Mouse (Mus musculus) CH12.LX (cell line): Measurements from ENCODE around the gene Mt3. TPM values are rescaled to one million over a fixed set of nuclear protein-coding genes. Genes with fewer than 3 reads are reported as not detected.

Experiments used
- CHD1 ChIP-seq: IDR thresholded peaks from 2 replicates; pipeline ENCODE4 v1.6.1; 2012; ENCODE audit warnings: low read depth, low read length, improper control_type of control experiment, inconsistent platforms
- ELF1 ChIP-seq: IDR thresholded peaks from 2 replicates; pipeline ENCODE4 v1.6.1; 2014; ENCODE audit warnings: low read depth, mild to moderate bottlenecking, inconsistent platforms, low read length, improper control_type of control experiment
- EP300 ChIP-seq: IDR thresholded peaks from 2 replicates; pipeline ENCODE4 v1.6.1; 2011; ENCODE audit warnings: low read length, improper control_type of control experiment
- HCFC1 ChIP-seq: IDR thresholded peaks from 2 replicates; pipeline ENCODE4 v1.6.1; 2012; ENCODE audit warnings: low read depth, mild to moderate bottlenecking, inconsistent platforms, low read length, improper control_type of control experiment
- JUN ChIP-seq: IDR thresholded peaks from 2 replicates; pipeline ENCODE4 v1.6.1; 2011; ENCODE audit warnings: low read depth, mild to moderate bottlenecking, low read length, improper control_type of control experiment, moderate library complexity; ENCODE audit not compliant: insufficient read depth
- MAFK ChIP-seq: IDR thresholded peaks from 2 replicates; pipeline ENCODE4 v1.6.1; 2011; ENCODE audit warnings: low read length, improper control_type of control experiment; ENCODE audit not compliant: insufficient replicate concordance
- MAZ ChIP-seq: IDR thresholded peaks from 2 replicates; pipeline ENCODE4 v1.6.1; 2012; ENCODE audit warnings: low read depth, mild to moderate bottlenecking, inconsistent platforms, low read length, improper control_type of control experiment, moderate library complexity
- NELFE ChIP-seq: IDR thresholded peaks from 2 replicates; pipeline ENCODE4 v1.6.1; 2011; ENCODE audit warnings: low read depth, low read length, improper control_type of control experiment
- RAD21 ChIP-seq: IDR thresholded peaks from 2 replicates; pipeline ENCODE4 v1.6.1; 2011; ENCODE audit warnings: low read depth, mild to moderate bottlenecking, low read length, improper control_type of control experiment, moderate library complexity
- SIN3A ChIP-seq: IDR thresholded peaks from 2 replicates; pipeline ENCODE4 v1.6.1; 2012; ENCODE audit warnings: low read length, improper control_type of control experiment, inconsistent platforms
- TBP ChIP-seq: conservative IDR thresholded peaks from 2 replicates; pipeline ENCODE4 v1.6.1; 2011; ENCODE audit warnings: low read depth, low read length, improper control_type of control experiment
- USF1 ChIP-seq: IDR thresholded peaks from 2 replicates; pipeline ENCODE4 v1.6.1; 2014; ENCODE audit warnings: low read depth, mild to moderate bottlenecking, inconsistent platforms, low read length, improper control_type of control experiment
- polyA plus RNA-seq: library from polyadenylated mRNA; unstranded; fragments of >175 nt; gene quantifications from 2 replicates; pipeline ENCODE4 v1.2.1, GENCODE M21; 2012; ENCODE audit warnings: low read depth; ENCODE audit not compliant: insufficient read length
- total RNA-seq, 2 experiments: library from RNA; depleted of rRNA; stranded (reverse); fragments of 300-350 nt in 1 of 2; fragments of >200 nt in 1 of 2; gene quantifications; 2 replicates each; pipeline ENCODE4 v1.2.3; 2012 to 2014

Gene Mt3
- total and polyA plus RNA-seq, 3 experiments = 1.9 to 20.6 TPM; not detected in 1

- TF ChIP-seq NELFE (peak; percentile 18; the same call in 1 of the 2 replicates), MAFK (no peak), MAZ (no peak), EP300 (no peak), ELF1 (no peak), USF1 (no peak), SIN3A (no peak), CHD1 (no peak), HCFC1 (no peak), TBP (no peak), RAD21 (peak; percentile 99), JUN (no peak)
- TF ChIP-seq, all 38 proteins: peak for 5
Measured at GRCm38 (mm10) chr8:94199202-94199869, 46.9 kb downstream of the Mt3 start (continued).

Other genes with a start within 250 kb of the Mt3 start
- gene Amfr, start 139.8 kb upstream of the Mt3 start, total RNA-seq (2012; rRNA removed) = 101 and 126 TPM in 2 replicates
- 79.9 and 102 TPM in 2 replicates for gene Amfr, start 139.8 kb upstream of the Mt3 start, total RNA-seq (2014; rRNA removed)
- gene Amfr, start 139.8 kb upstream of the Mt3 start, polyA plus RNA-seq = 71.0 and 86.7 TPM in 2 replicates
- gene Nudt21, start 115.6 kb upstream of the Mt3 start, total RNA-seq (2012; rRNA removed) = 138 and 142 TPM in 2 replicates
- gene Nudt21, start 115.6 kb upstream of the Mt3 start, total RNA-seq (2014; rRNA removed) = 247 and 282 TPM in 2 replicates
- gene Nudt21, start 115.6 kb upstream of the Mt3 start, polyA plus RNA-seq = 78.3 and 91.0 TPM in 2 replicates
- gene Ogfod1, start 115.4 kb upstream of the Mt3 start, total RNA-seq (2012; rRNA removed) = 16.6 and 20.1 TPM in 2 replicates
- 23.4 and 26.9 TPM in 2 replicates for gene Ogfod1, start 115.4 kb upstream of the Mt3 start, total RNA-seq (2014; rRNA removed)
- 30.5 and 31.9 TPM in 2 replicates for gene Ogfod1, start 115.4 kb upstream of the Mt3 start, polyA plus RNA-seq
- gene Bbs2, start 53.7 kb upstream of the Mt3 start, total RNA-seq (2012; rRNA removed) = 7.3 and 10.0 TPM in 2 replicates
- gene Bbs2, start 53.7 kb upstream of the Mt3 start, total RNA-seq (2014; rRNA removed) = 10.4 and 13.0 TPM in 2 replicates
- gene Bbs2, start 53.7 kb upstream of the Mt3 start, polyA plus RNA-seq = 12.0 and 13.1 TPM in 2 replicates
- gene Mt4, start 15.4 kb upstream of the Mt3 start, total RNA-seq (2012; rRNA removed) = not detected in 2 replicates
- not detected in 2 replicates for gene Mt4, start 15.4 kb upstream of the Mt3 start, total RNA-seq (2014; rRNA removed)
- not detected in 2 replicates for gene Mt4, start 15.4 kb upstream of the Mt3 start, polyA plus RNA-seq
- gene Mt2, start 20.1 kb downstream of the Mt3 start, total RNA-seq (2012; rRNA removed) = 109 and 212 TPM in 2 replicates
- 4.1 and 4.3 TPM in 2 replicates for gene Mt2, start 20.1 kb downstream of the Mt3 start, total RNA-seq (2014; rRNA removed)
- gene Mt2, start 20.1 kb downstream of the Mt3 start, polyA plus RNA-seq = 49.4 and 54.4 TPM in 2 replicates
- gene Mt1, start 26.5 kb downstream of the Mt3 start, total RNA-seq (2012; rRNA removed) = 174 and 239 TPM in 2 replicates
- 13.6 and 19.9 TPM in 2 replicates for gene Mt1, start 26.5 kb downstream of the Mt3 start, total RNA-seq (2014; rRNA removed)
- gene Mt1, start 26.5 kb downstream of the Mt3 start, polyA plus RNA-seq = 57.4 and 62.7 TPM in 2 replicates
- 46.0 and 65.9 TPM in 2 replicates for gene Nup93, start 62.0 kb downstream of the Mt3 start, total RNA-seq (2012; rRNA removed)
- gene Nup93, start 62.0 kb downstream of the Mt3 start, total RNA-seq (2014; rRNA removed) = 86.2 and 88.3 TPM in 2 replicates
- 99.6 and 102 TPM in 2 replicates for gene Nup93, start 62.0 kb downstream of the Mt3 start, polyA plus RNA-seq
- 0.17 and 0.21 TPM in 2 replicates for gene Slc12a3, start 176.6 kb downstream of the Mt3 start, total RNA-seq (2012; rRNA removed)
- gene Slc12a3, start 176.6 kb downstream of the Mt3 start, total RNA-seq (2014; rRNA removed) = 0.08 TPM in 1 of 2 replicates, not detected in the other
- gene Slc12a3, start 176.6 kb downstream of the Mt3 start, polyA plus RNA-seq = 0.19 TPM in 1 of 2 replicates, not detected in the other
- gene Herpud1, start 233.8 kb downstream of the Mt3 start, total RNA-seq (2012; rRNA removed) = 172 and 206 TPM in 2 replicates
- gene Herpud1, start 233.8 kb downstream of the Mt3 start, total RNA-seq (2014; rRNA removed) = 243 and 257 TPM in 2 replicates
- 116 and 124 TPM in 2 replicates for gene Herpud1, start 233.8 kb downstream of the Mt3 start, polyA plus RNA-seq